Mouse (Mus musculus): ENCODE measurements around the gene Nuf2. TPM values are rescaled to one million over a fixed set of nuclear protein-coding genes. Genes with fewer than 3 reads are reported as not detected.

Nuf2 gene
- polyA plus RNA-seq, 1 experiment from 2014 or later, result 75.5 TPM

Other genes with a start within 250 kb of the Nuf2 start
- gene Rgs5, start 124.0 kb upstream of the Nuf2 start, polyA plus RNA-seq (2014; fragmentation: Nextera tagmentation; extraction: Ambion mirVana), result 3.0 and 3.7 TPM in 2 replicates
- 17.3 and 21.3 TPM in 2 replicates for gene Rgs4, start 216.2 kb upstream of the Nuf2 start, polyA plus RNA-seq (2014; fragmentation: Nextera tagmentation; extraction: Ambion mirVana)

All from hindbrain, embryonic 11.5 days (tissue).